Mouse (Mus musculus) liver, postnatal 0 days (tissue): ENCODE measurements around the gene Afap1l2. TPM values are rescaled to one million over a fixed set of nuclear protein-coding genes. Genes with fewer than 3 reads are reported as not detected.

Experiments used
- ATAC-seq: fragments of 200-750 bp; cut with Nextera tagmentation; 2 replicates; pipeline ENCODE4 v1.8.0; 2017; ENCODE audit warnings: mild to moderate bottlenecking, moderate library complexity
- DNase-seq: peaks from one replicate; pipeline ENCODE4 v3.0.0-alpha.2; 2016
- H3K27ac ChIP-seq: fragments of 300-500 bp; sonication (generic); 2 replicates; pipeline ENCODE4 v1.5.1; 2014; ENCODE audit warnings: antibody characterized with exemption, moderate library complexity, mild to moderate bottlenecking, low read depth
- H3K27me3 ChIP-seq: fragments of 300-500 bp; sonication (generic); 2 replicates; pipeline ENCODE4 v1.6.1; 2014; ENCODE audit warnings: low read length, control low read depth, mixed read lengths; ENCODE audit not compliant: insufficient read depth
- H3K36me3 ChIP-seq: fragments of 300-500 bp; sonication (generic); replicated peaks from 2 replicates; pipeline ENCODE4 v1.6.1; 2014; ENCODE audit warnings: mild to moderate bottlenecking, control low read depth, low read length, moderate library complexity, mixed read lengths; ENCODE audit not compliant: insufficient read depth
- H3K4me1 ChIP-seq: fragments of 300-500 bp; sonication (generic); 2 replicates; pipeline ENCODE4 v1.6.1; 2014; ENCODE audit warnings: antibody characterized with exemption, mild to moderate bottlenecking, control low read depth; ENCODE audit not compliant: insufficient read depth
- H3K4me2 ChIP-seq: fragments of 300-500 bp; sonication (generic); 2 replicates; pipeline ENCODE4 v1.6.1; 2014; ENCODE audit warnings: low read depth, mild to moderate bottlenecking, low read length, moderate library complexity, mixed read lengths
- H3K4me3 ChIP-seq: fragments of 300-500 bp; sonication (generic); 2 replicates; pipeline ENCODE4 v1.5.1; 2014; ENCODE audit warnings: low read depth, low read length
- H3K9ac ChIP-seq: fragments of 300-500 bp; sonication (generic); replicated peaks from 2 replicates; pipeline ENCODE4 v1.6.1; 2014; ENCODE audit warnings: mild to moderate bottlenecking, moderate library complexity
- H3K9me3 ChIP-seq: fragments of 300-500 bp; sonication (generic); 2 replicates; pipeline ENCODE4 v1.6.1; 2016; ENCODE audit warnings: mild to moderate bottlenecking, control low read depth, low read length, mixed read lengths
- CTCF ChIP-seq: sonication (generic); IDR thresholded peaks from 2 replicates; pipeline ENCODE4 v1.5.1; 2016; ENCODE audit warnings: antibody characterized with exemption, low read depth
- EP300 ChIP-seq: IDR thresholded peaks from 2 replicates; pipeline ENCODE4 v1.6.1; 2016; ENCODE audit warnings: antibody characterized with exemption, low read depth, mild to moderate bottlenecking
- WGBS: fragments of 180-500 bp; shearing (Covaris S2); extraction: QIAGEN DNeasy Blood & Tissue Kit; methylation state at CpG from one replicate; pipeline ENCODE4 v1.1.7; 2014; ENCODE audit not compliant: insufficient replicate concordance; 5-methylcytosine and 5-hydroxymethylcytosine counted together
- polyA plus RNA-seq: library from polyadenylated mRNA; unstranded; fragments of >200 nt; fragmentation: Nextera tagmentation; extraction: Ambion mirVana; gene quantifications from 2 replicates; pipeline ENCODE4 v1.2.1, GENCODE M21; 2015

The Afap1l2 gene
- polyA plus RNA-seq, 1 experiment from 2014 or later: 1.1 TPM

GRCm38 (mm10) chr19:56907850-56908249 lies 100.2 kb downstream of the Afap1l2 start:
- H3K4me1 ChIP-seq: no peaks in the 10 kb centered on the region
- ATAC-seq (no peak), DNase-seq (no peak)
- 34% methylated on average over 3 of the region's 3 CpGs for WGBS
- H3K36me3 ChIP-seq: no peaks in the 10 kb centered on the region
- no peaks in the 10 kb centered on the region for H3K27me3 ChIP-seq
- no peaks in the 10 kb centered on the region for H3K9me3 ChIP-seq
- no peak for TF ChIP-seq CTCF
- no peak for TF ChIP-seq EP300
- H3K27ac ChIP-seq: no peak overlapping the region
- H3K4me2 ChIP-seq: no peak overlapping the region
- H3K9ac ChIP-seq: no peak overlapping the region
- no peak overlapping the region for H3K4me3 ChIP-seq

GRCm38 (mm10) chr19:56905395-56905794 lies 102.6 kb downstream of the Afap1l2 start:
- Histone ChIP-seq H3K4me2 (no peak overlapping the region), H3K9me3 (no peaks in the 10 kb centered on the region), H3K4me3 (no peak overlapping the region), H3K36me3 (no peaks in the 10 kb centered on the region), H3K27me3 (no peaks in the 10 kb centered on the region), H3K27ac (no peak overlapping the region), H3K4me1 (no peaks in the 10 kb centered on the region), H3K9ac (no peak overlapping the region)
- no peak for ATAC-seq
- no peak for DNase-seq
- TF ChIP-seq EP300: no peak
- TF ChIP-seq CTCF: no peak
- 71% methylated on average over 7 of the region's 7 CpGs for WGBS

- no peaks in the 10 kb centered on the region for H3K36me3 ChIP-seq
- ATAC-seq (no peak), DNase-seq (no peak)
- H3K4me3 ChIP-seq: no peak overlapping the region
- no peaks in the 10 kb centered on the region for H3K9me3 ChIP-seq
- 42% methylated on average over 3 of the region's 3 CpGs for WGBS
- TF ChIP-seq CTCF (no peak), EP300 (no peak)
- no peaks in the 10 kb centered on the region for H3K27me3 ChIP-seq
- no peaks in the 10 kb centered on the region for H3K4me1 ChIP-seq
- H3K4me2 ChIP-seq: no peak overlapping the region
- no peak overlapping the region for H3K27ac ChIP-seq
- no peak overlapping the region for H3K9ac ChIP-seq
Measured at GRCm38 (mm10) chr19:56904095-56904494, 103.9 kb downstream of the Afap1l2 start.

GRCm38 (mm10) chr19:56897654-56898053 lies 110.4 kb downstream of the Afap1l2 start:
- Histone ChIP-seq H3K4me2 (no peak overlapping the region), H3K27me3 (0 out of 2 replicates have a peak, but pooled peaks cover 5% of the 10 kb centered on the region), H3K36me3 (no peaks in the 10 kb centered on the region), H3K4me1 (no peaks in the 10 kb centered on the region), H3K9me3 (no peaks in the 10 kb centered on the region), H3K27ac (no peak overlapping the region), H3K9ac (no peak overlapping the region), H3K4me3 (no peak overlapping the region)
- no peak for TF ChIP-seq CTCF
- TF ChIP-seq EP300: no peak
- DNase-seq (no peak), ATAC-seq (no peak)
- WGBS: 82% methylated on average over 16 of the region's 16 CpGs

- Histone ChIP-seq H3K36me3 (no peaks in the 10 kb centered on the region), H3K4me2 (no peak overlapping the region), H3K4me3 (no peak overlapping the region), H3K4me1 (no peaks in the 10 kb centered on the region), H3K9ac (no peak overlapping the region), H3K27me3 (0 out of 2 replicates have a peak, but pooled peaks cover 4% of the 10 kb centered on the region), H3K9me3 (no peaks in the 10 kb centered on the region), H3K27ac (no peak overlapping the region)
- WGBS: 62% methylated on average over 5 of the region's 5 CpGs
- TF ChIP-seq EP300 (no peak), CTCF (no peak)
- ATAC-seq (no peak), DNase-seq (no peak)
Measured at GRCm38 (mm10) chr19:56893326-56893725, 114.7 kb downstream of the Afap1l2 start.

- WGBS: 76% methylated on average over 5 of the region's 5 CpGs
- no peaks in the 10 kb centered on the region for H3K9me3 ChIP-seq
- TF ChIP-seq CTCF: no peak
- no peak for TF ChIP-seq EP300
- ATAC-seq (no peak), DNase-seq (no peak)
- H3K36me3 ChIP-seq: no peaks in the 10 kb centered on the region
- no peaks in the 10 kb centered on the region for H3K27me3 ChIP-seq
- no peak overlapping the region for H3K27ac ChIP-seq
- no peak overlapping the region for H3K4me2 ChIP-seq
- no peaks in the 10 kb centered on the region for H3K4me1 ChIP-seq
- H3K9ac ChIP-seq: no peak overlapping the region
- H3K4me3 ChIP-seq: no peak overlapping the region
Measured at GRCm38 (mm10) chr19:56892586-56892985, 115.4 kb downstream of the Afap1l2 start.

GRCm38 (mm10) chr19:56891438-56891837 lies 116.6 kb downstream of the Afap1l2 start:
- Histone ChIP-seq H3K27ac (no peak overlapping the region), H3K4me3 (no peak overlapping the region), H3K4me2 (no peak overlapping the region), H3K9me3 (no peaks in the 10 kb centered on the region), H3K9ac (no peak overlapping the region), H3K4me1 (no peaks in the 10 kb centered on the region), H3K27me3 (no peaks in the 10 kb centered on the region), H3K36me3 (no peaks in the 10 kb centered on the region)
- ATAC-seq (no peak), DNase-seq (no peak)
- WGBS: 60% methylated on average over 2 of the region's 2 CpGs
- TF ChIP-seq CTCF (no peak), EP300 (no peak)
